Mouse (Mus musculus): ENCODE measurements around the gene Dda1. TPM values are rescaled to one million over a fixed set of nuclear protein-coding genes. Genes with fewer than 3 reads are reported as not detected.

The Dda1 gene
- total and polyA plus RNA-seq, 2 experiments from 2014 or later, result 195 to 241 TPM

- no peaks in the 10 kb centered on the region for H3K36me3 ChIP-seq (ENCODE audit: insufficient read depth, low read length)
- TF ChIP-seq CTCF (IDR thresholded peaks at IDR 0.05; ENCODE audit: low read depth), result no peak
- no peak within 1 kb of the TSS for H3K27ac ChIP-seq
- H3K9me3 ChIP-seq (ENCODE audit: low read length), result no peaks in the 10 kb centered on the region
- peaks cover 22% of the 10 kb centered on the region for H3K27me3 ChIP-seq (ENCODE audit: insufficient read depth, low read length)
- no peak for ATAC-seq
- DNase-seq (ENCODE audit: low spot score), result no peak
- 9% methylated on average over 46 of the region's 46 CpGs for WGBS
- no peak within 1 kb of the TSS for H3K9ac ChIP-seq (replicated peaks; ENCODE audit: low read length)
- no peak within 1 kb of the TSS for H3K4me2 ChIP-seq (ENCODE audit: low read depth, low read length)
- H3K4me3 ChIP-seq (ENCODE audit: low read length), result no peak within 1 kb of the TSS
- no peaks in the 10 kb centered on the region for H3K4me1 ChIP-seq (ENCODE audit: insufficient read depth, low read length)
Measured at GRCm38 (mm10) chr8:71525226-71526050, 56.4 kb downstream of the Dda1 start, which contains the start of gene Ccdc194. Gene Ccdc194 (minus strand): TSS chr8:71525711.

Other genes starting within 250 kb of the Dda1 start
- 34.8 and 38.4 TPM in 2 replicates for gene Myo9b, start 196.5 kb upstream of the Dda1 start, total RNA-seq (2014; rRNA removed)
- 7.8 and 8.6 TPM in 2 replicates for gene Myo9b, start 196.5 kb upstream of the Dda1 start, polyA plus RNA-seq (2015; fragmentation: Nextera tagmentation; extraction: Ambion mirVana)
- gene Haus8, start 196.3 kb upstream of the Dda1 start, total RNA-seq (2014; rRNA removed), result 24.0 and 48.3 TPM in 2 replicates
- 45.1 TPM in 2 replicates for gene Haus8, start 196.3 kb upstream of the Dda1 start, polyA plus RNA-seq (2015; fragmentation: Nextera tagmentation; extraction: Ambion mirVana)
- gene Use1, start 102.4 kb upstream of the Dda1 start, total RNA-seq (2014; rRNA removed), result 116 and 119 TPM in 2 replicates
- 123 and 129 TPM in 2 replicates for gene Use1, start 102.4 kb upstream of the Dda1 start, polyA plus RNA-seq (2015; fragmentation: Nextera tagmentation; extraction: Ambion mirVana)
- 11.8 and 12.3 TPM in 2 replicates for gene Ocel1, start 97.9 kb upstream of the Dda1 start, total RNA-seq (2014; rRNA removed)
- 5.0 and 5.8 TPM in 2 replicates for gene Ocel1, start 97.9 kb upstream of the Dda1 start, polyA plus RNA-seq (2015; fragmentation: Nextera tagmentation; extraction: Ambion mirVana)
- gene Nr2f6, start 87.2 kb upstream of the Dda1 start, total RNA-seq (2014; rRNA removed), result 127 and 129 TPM in 2 replicates
- gene Nr2f6, start 87.2 kb upstream of the Dda1 start, polyA plus RNA-seq (2015; fragmentation: Nextera tagmentation; extraction: Ambion mirVana), result 33.8 and 34.1 TPM in 2 replicates
- gene Ushbp1, start 73.4 kb upstream of the Dda1 start, total RNA-seq (2014; rRNA removed), result 2.9 and 4.8 TPM in 2 replicates
- 5.1 and 5.3 TPM in 2 replicates for gene Ushbp1, start 73.4 kb upstream of the Dda1 start, polyA plus RNA-seq (2015; fragmentation: Nextera tagmentation; extraction: Ambion mirVana)
- gene Babam1, start 72.3 kb upstream of the Dda1 start, total RNA-seq (2014; rRNA removed), result 75.6 and 103 TPM in 2 replicates
- 94.7 and 95.0 TPM in 2 replicates for gene Babam1, start 72.3 kb upstream of the Dda1 start, polyA plus RNA-seq (2015; fragmentation: Nextera tagmentation; extraction: Ambion mirVana)
- 5.1 and 12.0 TPM in 2 replicates for gene Ankle1, start 63.2 kb upstream of the Dda1 start, total RNA-seq (2014; rRNA removed)
- 5.1 and 5.9 TPM in 2 replicates for gene Ankle1, start 63.2 kb upstream of the Dda1 start, polyA plus RNA-seq (2015; fragmentation: Nextera tagmentation; extraction: Ambion mirVana)
- 325 and 330 TPM in 2 replicates for gene Abhd8, start 5.5 kb upstream of the Dda1 start, total RNA-seq (2014; rRNA removed)
- gene Abhd8, start 5.5 kb upstream of the Dda1 start, polyA plus RNA-seq (2015; fragmentation: Nextera tagmentation; extraction: Ambion mirVana), result 190 and 195 TPM in 2 replicates
- 77.9 and 127 TPM in 2 replicates for gene Mrpl34, start 4.2 kb upstream of the Dda1 start, total RNA-seq (2014; rRNA removed)
- 155 and 164 TPM in 2 replicates for gene Mrpl34, start 4.2 kb upstream of the Dda1 start, polyA plus RNA-seq (2015; fragmentation: Nextera tagmentation; extraction: Ambion mirVana)
- gene Ano8, start 16.8 kb downstream of the Dda1 start, total RNA-seq (2014; rRNA removed), result 78.6 and 80.5 TPM in 2 replicates
- 4.7 and 5.3 TPM in 2 replicates for gene Ano8, start 16.8 kb downstream of the Dda1 start, polyA plus RNA-seq (2015; fragmentation: Nextera tagmentation; extraction: Ambion mirVana)
- 36.1 and 58.5 TPM in 2 replicates for gene Gtpbp3, start 18.9 kb downstream of the Dda1 start, total RNA-seq (2014; rRNA removed)
- 12.1 and 15.5 TPM in 2 replicates for gene Gtpbp3, start 18.9 kb downstream of the Dda1 start, polyA plus RNA-seq (2015; fragmentation: Nextera tagmentation; extraction: Ambion mirVana)
- gene Plvap, start 42.6 kb downstream of the Dda1 start, total RNA-seq (2014; rRNA removed), result 8.0 and 8.3 TPM in 2 replicates
- gene Plvap, start 42.6 kb downstream of the Dda1 start, polyA plus RNA-seq (2015; fragmentation: Nextera tagmentation; extraction: Ambion mirVana), result 10.2 and 15.3 TPM in 2 replicates
- gene Ccdc194, start 56.5 kb downstream of the Dda1 start, total RNA-seq (2014; rRNA removed), result 0.58 TPM in 1 of 2 replicates, not detected in the other
- 0.13 and 0.34 TPM in 2 replicates for gene Ccdc194, start 56.5 kb downstream of the Dda1 start, polyA plus RNA-seq (2015; fragmentation: Nextera tagmentation; extraction: Ambion mirVana)
- gene Bst2, start 68.3 kb downstream of the Dda1 start, total RNA-seq (2014; rRNA removed), result 14.4 and 27.5 TPM in 2 replicates
- 21.0 and 22.7 TPM in 2 replicates for gene Bst2, start 68.3 kb downstream of the Dda1 start, polyA plus RNA-seq (2015; fragmentation: Nextera tagmentation; extraction: Ambion mirVana)
- 75.9 and 83.8 TPM in 2 replicates for gene Mvb12a, start 73.7 kb downstream of the Dda1 start, total RNA-seq (2014; rRNA removed)
- gene Mvb12a, start 73.7 kb downstream of the Dda1 start, polyA plus RNA-seq (2015; fragmentation: Nextera tagmentation; extraction: Ambion mirVana), result 83.7 and 85.7 TPM in 2 replicates
- 1.3 TPM in 1 of 2 replicates, not detected in the other for gene Tmem221, start 89.7 kb downstream of the Dda1 start, total RNA-seq (2014; rRNA removed)
- gene Tmem221, start 89.7 kb downstream of the Dda1 start, polyA plus RNA-seq (2015; fragmentation: Nextera tagmentation; extraction: Ambion mirVana), result 0.18 and 0.29 TPM in 2 replicates
- not detected in 2 replicates for gene Nxnl1, start 97.4 kb downstream of the Dda1 start, total RNA-seq (2014; rRNA removed)
- gene Nxnl1, start 97.4 kb downstream of the Dda1 start, polyA plus RNA-seq (2015; fragmentation: Nextera tagmentation; extraction: Ambion mirVana), result 0.20 TPM in 1 of 2 replicates, not detected in the other
- 210 and 238 TPM in 2 replicates for gene Slc27a1, start 99.7 kb downstream of the Dda1 start, total RNA-seq (2014; rRNA removed)
- 127 and 152 TPM in 2 replicates for gene Slc27a1, start 99.7 kb downstream of the Dda1 start, polyA plus RNA-seq (2015; fragmentation: Nextera tagmentation; extraction: Ambion mirVana)
- gene Pgls, start 123.0 kb downstream of the Dda1 start, total RNA-seq (2014; rRNA removed), result 344 and 379 TPM in 2 replicates
- 272 and 275 TPM in 2 replicates for gene Pgls, start 123.0 kb downstream of the Dda1 start, polyA plus RNA-seq (2015; fragmentation: Nextera tagmentation; extraction: Ambion mirVana)
- 6.0 TPM in 2 replicates for gene Fam129c, start 128.4 kb downstream of the Dda1 start, total RNA-seq (2014; rRNA removed)
- 3.3 and 4.0 TPM in 2 replicates for gene Fam129c, start 128.4 kb downstream of the Dda1 start, polyA plus RNA-seq (2015; fragmentation: Nextera tagmentation; extraction: Ambion mirVana)
- gene Colgalt1, start 141.8 kb downstream of the Dda1 start, total RNA-seq (2014; rRNA removed), result 95.9 and 121 TPM in 2 replicates
- gene Colgalt1, start 141.8 kb downstream of the Dda1 start, polyA plus RNA-seq (2015; fragmentation: Nextera tagmentation; extraction: Ambion mirVana), result 55.3 and 56.7 TPM in 2 replicates
- 81.4 and 89.1 TPM in 2 replicates for gene Unc13a, start 202.6 kb downstream of the Dda1 start, total RNA-seq (2014; rRNA removed)
- 16.8 and 16.9 TPM in 2 replicates for gene Unc13a, start 202.6 kb downstream of the Dda1 start, polyA plus RNA-seq (2015; fragmentation: Nextera tagmentation; extraction: Ambion mirVana)
- 14.8 and 15.3 TPM in 2 replicates for gene Jak3, start 207.1 kb downstream of the Dda1 start, total RNA-seq (2014; rRNA removed)
- 7.3 and 7.4 TPM in 2 replicates for gene Jak3, start 207.1 kb downstream of the Dda1 start, polyA plus RNA-seq (2015; fragmentation: Nextera tagmentation; extraction: Ambion mirVana)
- not detected in 2 replicates for gene Insl3, start 220.0 kb downstream of the Dda1 start, total RNA-seq (2014; rRNA removed)
- 1.7 and 3.4 TPM in 2 replicates for gene Insl3, start 220.0 kb downstream of the Dda1 start, polyA plus RNA-seq (2015; fragmentation: Nextera tagmentation; extraction: Ambion mirVana)
- gene B3gnt3, start 232.6 kb downstream of the Dda1 start, total RNA-seq (2014; rRNA removed), result 0.42 and 0.50 TPM in 2 replicates
- gene B3gnt3, start 232.6 kb downstream of the Dda1 start, polyA plus RNA-seq (2015; fragmentation: Nextera tagmentation; extraction: Ambion mirVana), result 0.52 and 0.60 TPM in 2 replicates

Data from hindbrain, postnatal 0 days (tissue).